Mouse (Mus musculus) testis, adult 2 months (tissue): Measurements from ENCODE around the gene Lmod2. TPM values are rescaled to one million over a fixed set of nuclear protein-coding genes. Genes with fewer than 3 reads are reported as not detected.

ENCODE experiments used
- H3K27ac ChIP-seq: fragments of 200-500 bp; 2 replicates; pipeline ENCODE4 v1.5.1; 2012; ENCODE audit warnings: low read depth, low read length; ENCODE audit not compliant: control insufficient read depth, insufficient read depth
- H3K27me3 ChIP-seq: fragments of 200-500 bp; 2 replicates; pipeline ENCODE4 v1.6.1; 2012; ENCODE audit warnings: mild to moderate bottlenecking, low read length, moderate library complexity; ENCODE audit not compliant: control insufficient read depth, insufficient read depth
- H3K36me3 ChIP-seq: fragments of 200-500 bp; 2 replicates; pipeline ENCODE4 v1.6.1; 2012; ENCODE audit warnings: mild to moderate bottlenecking, low read length; ENCODE audit not compliant: control insufficient read depth, insufficient read depth
- H3K4me1 ChIP-seq: fragments of 200-500 bp; 2 replicates; pipeline ENCODE4 v1.6.1; 2012; ENCODE audit warnings: low read length; ENCODE audit not compliant: control insufficient read depth, insufficient read depth
- H3K4me3 ChIP-seq: fragments of 200-500 bp; 2 replicates; pipeline ENCODE4 v1.5.1; 2012; ENCODE audit warnings: low read depth, mild to moderate bottlenecking, low read length, moderate library complexity, mixed read lengths; ENCODE audit not compliant: control insufficient read depth
- CTCF ChIP-seq: fragments of 200-500 bp; IDR thresholded peaks from 2 replicates; pipeline ENCODE4 v1.5.1; 2012; ENCODE audit warnings: low read depth, mild to moderate bottlenecking, inconsistent platforms, low read length, moderate library complexity; ENCODE audit not compliant: control insufficient read depth, insufficient read depth, insufficient replicate concordance
- POLR2A ChIP-seq: fragments of 200-500 bp; IDR thresholded peaks from 2 replicates; pipeline ENCODE4 v1.6.1; 2012; ENCODE audit warnings: low read depth, mild to moderate bottlenecking, inconsistent platforms, low read length, moderate library complexity; ENCODE audit not compliant: control insufficient read depth
- polyA plus RNA-seq: library from polyadenylated mRNA; depleted of rRNA; stranded (reverse); fragments of >200 nt; gene quantifications from 2 replicates; pipeline ENCODE4 v1.2.3, GENCODE M21; 2012; rRNA removed

The Lmod2 gene
- not detected in 2 replicates for polyA plus RNA-seq

DNA sequence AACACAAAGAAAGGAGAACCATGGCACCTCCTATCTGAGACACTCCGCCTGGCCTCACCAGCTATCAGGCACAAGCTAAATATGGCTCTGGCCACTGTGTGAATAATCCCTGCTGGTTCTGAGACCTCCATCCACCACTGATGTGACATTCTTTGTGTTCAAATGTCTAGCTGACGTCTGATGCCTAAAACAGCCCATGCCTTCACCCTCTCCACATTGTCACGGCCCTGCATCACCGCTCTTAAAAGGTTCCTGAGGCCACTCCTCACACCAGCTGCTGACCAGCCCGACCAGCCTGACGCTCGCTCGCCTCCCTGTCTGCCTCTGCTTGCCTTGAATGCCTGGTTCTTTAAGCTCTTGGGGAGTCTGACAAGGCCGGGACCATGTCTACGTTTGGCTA, at the start of gene Lmod2:
Gene Lmod2, plus strand, starts transcription at position 263 of the 400 bp plus-strand sequence.
- no peak within 1 kb of the TSS for H3K27ac ChIP-seq
- no peak for TF ChIP-seq CTCF
- no peak for TF ChIP-seq POLR2A
- H3K4me1 ChIP-seq: peaks cover 6% of the 10 kb centered on the region
- no peaks in the 10 kb centered on the region for H3K36me3 ChIP-seq
- H3K27me3 ChIP-seq: no peaks in the 10 kb centered on the region
- H3K4me3 ChIP-seq: peak within 1 kb of the TSS; percentile 4

DNA sequence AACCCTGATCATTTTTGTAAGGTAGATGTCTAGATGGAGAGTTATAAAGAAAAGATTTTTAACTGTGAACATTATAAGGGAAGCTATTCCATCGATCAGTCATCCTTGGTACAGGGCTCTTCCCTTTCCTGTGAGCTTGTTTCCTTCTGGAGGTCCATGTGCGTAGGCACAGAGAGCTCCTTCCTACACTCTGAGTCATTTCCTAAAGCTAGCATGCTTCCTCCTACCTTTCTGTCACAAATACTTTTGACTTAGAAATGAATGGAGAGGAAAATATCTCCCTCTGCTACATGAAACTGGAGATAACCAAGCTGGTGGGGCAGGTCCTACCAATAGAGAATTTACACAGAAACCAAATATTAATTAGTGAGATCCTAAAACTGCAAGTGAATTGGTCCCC, 47.8 kb upstream of the Lmod2 start:
- Histone ChIP-seq H3K27me3 (no peaks in the 10 kb centered on the region), H3K27ac (no peak overlapping the region), H3K4me3 (no peak overlapping the region), H3K36me3 (no peaks in the 10 kb centered on the region), H3K4me1 (no peaks in the 10 kb centered on the region)
- TF ChIP-seq POLR2A: no peak
- no peak for TF ChIP-seq CTCF

- no peak overlapping the region for H3K4me3 ChIP-seq
- TF ChIP-seq POLR2A (no peak), CTCF (no peak)
- H3K36me3 ChIP-seq: no peaks in the 10 kb centered on the region
- no peaks in the 10 kb centered on the region for H3K4me1 ChIP-seq
- no peaks in the 10 kb centered on the region for H3K27me3 ChIP-seq
- no peak overlapping the region for H3K27ac ChIP-seq
Measured at GRCm38 (mm10) chr6:24552046-24552445, 45.5 kb upstream of the Lmod2 start.

GRCm38 (mm10) chr6:24554427-24555086, 43.0 kb upstream of the Lmod2 start:
- peak overlapping the region; percentile 18; the same call in 1 of the 2 replicates for H3K27ac ChIP-seq
- TF ChIP-seq POLR2A (no peak), CTCF (no peak)
- H3K4me3 ChIP-seq: no peak overlapping the region
- H3K4me1 ChIP-seq: no peaks in the 10 kb centered on the region
- no peaks in the 10 kb centered on the region for H3K36me3 ChIP-seq
- no peaks in the 10 kb centered on the region for H3K27me3 ChIP-seq

DNA sequence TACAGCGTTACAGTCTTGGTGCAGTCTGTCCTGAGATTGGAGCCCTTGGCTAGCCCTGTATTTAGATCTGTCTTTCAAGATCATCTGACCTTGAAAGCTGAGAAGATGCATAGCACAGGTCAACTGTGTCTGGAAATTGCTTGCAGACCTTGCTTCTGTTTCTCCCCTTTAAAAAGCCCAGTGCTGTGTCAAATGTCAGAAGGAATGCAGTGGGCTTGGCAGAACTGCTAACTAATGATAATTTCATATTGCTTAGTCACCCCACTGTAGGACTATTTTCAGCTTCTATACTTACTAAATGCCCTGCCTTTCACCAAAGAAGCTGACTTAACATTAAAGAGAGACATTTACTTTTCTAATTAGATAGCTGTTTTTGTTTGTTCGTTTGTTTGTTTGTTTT, 42.1 kb upstream of the Lmod2 start:
- TF ChIP-seq CTCF: no peak
- TF ChIP-seq POLR2A: no peak
- no peaks in the 10 kb centered on the region for H3K4me1 ChIP-seq
- H3K27me3 ChIP-seq: no peaks in the 10 kb centered on the region
- no peak overlapping the region for H3K27ac ChIP-seq
- H3K36me3 ChIP-seq: no peaks in the 10 kb centered on the region
- H3K4me3 ChIP-seq: no peak overlapping the region

- H3K4me3 ChIP-seq: no peak overlapping the region
- no peaks in the 10 kb centered on the region for H3K4me1 ChIP-seq
- H3K36me3 ChIP-seq: no peaks in the 10 kb centered on the region
- H3K27ac ChIP-seq: no peak overlapping the region
- no peaks in the 10 kb centered on the region for H3K27me3 ChIP-seq
- no peak for TF ChIP-seq CTCF
Measured at GRCm38 (mm10) chr6:24564081-24564480, 33.5 kb upstream of the Lmod2 start.

DNA sequence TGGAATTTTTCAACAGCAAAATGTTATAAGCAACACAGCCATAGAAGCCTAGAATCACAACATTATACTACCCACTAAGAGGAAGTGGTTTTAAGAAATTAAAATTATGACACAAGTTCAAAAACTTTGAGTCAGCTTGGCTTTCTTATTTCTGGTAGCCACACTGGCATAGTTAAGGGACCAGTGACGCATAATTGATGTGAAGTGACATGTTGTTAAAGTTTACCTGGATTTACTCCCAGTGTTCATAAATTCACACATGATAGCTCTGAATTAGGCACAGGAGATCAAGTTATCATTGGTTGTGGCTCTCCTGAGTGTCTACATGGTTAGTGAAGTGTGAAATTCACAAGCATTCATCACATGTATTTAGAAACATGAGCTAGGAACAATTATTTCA, 32.7 kb upstream of the Lmod2 start:
- Histone ChIP-seq H3K27me3 (no peaks in the 10 kb centered on the region), H3K4me3 (no peak overlapping the region), H3K4me1 (no peaks in the 10 kb centered on the region), H3K27ac (no peak overlapping the region), H3K36me3 (no peaks in the 10 kb centered on the region)
- TF ChIP-seq CTCF (no peak), POLR2A (no peak)
